Mouse (Mus musculus) kidney, adult 2 months (tissue): ENCODE measurements around the gene Dydc2. TPM values are rescaled to one million over a fixed set of nuclear protein-coding genes. Genes with fewer than 3 reads are reported as not detected.

Experiments used
- DNase-seq: peaks from one replicate; pipeline ENCODE4 v3.0.0; 2021
- H3K27ac ChIP-seq: fragments of 200-500 bp; 2 replicates; pipeline ENCODE4 v1.5.1; 2012; ENCODE audit warnings: low read depth, low read length, control low read depth, inconsistent platforms; ENCODE audit not compliant: insufficient read depth
- H3K27me3 ChIP-seq: fragments of 200-500 bp; replicated peaks from 2 replicates; pipeline ENCODE4 v1.6.1; 2012; ENCODE audit warnings: mild to moderate bottlenecking, moderate library complexity, low read length, inconsistent platforms; ENCODE audit not compliant: control insufficient read depth, insufficient read depth
- H3K36me3 ChIP-seq: fragments of 200-500 bp; 2 replicates; pipeline ENCODE4 v1.6.1; 2012; ENCODE audit warnings: mild to moderate bottlenecking, moderate library complexity, low read length, inconsistent platforms; ENCODE audit not compliant: control insufficient read depth, insufficient read depth
- H3K4me1 ChIP-seq: fragments of 200-500 bp; 2 replicates; pipeline ENCODE4 v1.6.1; 2011; ENCODE audit warnings: low read length; ENCODE audit not compliant: control insufficient read depth, insufficient read depth
- H3K4me3 ChIP-seq: fragments of 200-500 bp; 2 replicates; pipeline ENCODE4 v1.5.1; 2011; ENCODE audit warnings: mild to moderate bottlenecking, low read depth, low read length, control low read depth; ENCODE audit not compliant: insufficient read depth
- CTCF ChIP-seq: fragments of 200-500 bp; conservative IDR thresholded peaks from 2 replicates; pipeline ENCODE4 v1.5.1; 2011; ENCODE audit warnings: low read depth, mild to moderate bottlenecking, control low read depth, low read length, moderate library complexity, mixed read lengths; ENCODE audit not compliant: insufficient read depth, insufficient read length
- POLR2A ChIP-seq: fragments of 200-500 bp; IDR thresholded peaks from one replicate; pipeline ENCODE4 v1.6.1; 2011; ENCODE audit warnings: low read depth, low read length, control low read depth
- WGBS: fragments of 180-500 bp; shearing (Covaris S2); methylation state at CpG from one replicate; pipeline ENCODE4 v1.1.7; 2018; 5-methylcytosine and 5-hydroxymethylcytosine counted together
- polyA plus RNA-seq: library from polyadenylated mRNA; depleted of rRNA; stranded (reverse); fragments of >200 nt; gene quantifications from 2 replicates; pipeline ENCODE4 v1.2.3, GENCODE M21; 2012; rRNA removed

Gene Dydc2
- not detected in 2 replicates for polyA plus RNA-seq

- Histone ChIP-seq H3K27ac (no peak within 1 kb of the TSS), H3K4me1 (no peaks in the 10 kb centered on the region), H3K4me3 (no peak within 1 kb of the TSS), H3K36me3 (no peaks in the 10 kb centered on the region), H3K27me3 (no peaks in the 10 kb centered on the region)
- no peak for TF ChIP-seq POLR2A
- DNase-seq, result no peak
Measured at GRCm38 (mm10) chr14:41069108-41069507, at the start of gene Dydc2. TSS of gene Dydc2 (minus strand) at chr14:41069208.

GRCm38 (mm10) chr14:41116271-41116670 is 47.3 kb upstream of the Dydc2 start:
- no peak for DNase-seq
- Histone ChIP-seq H3K36me3 (no peaks in the 10 kb centered on the region), H3K4me1 (no peaks in the 10 kb centered on the region), H3K27ac (no peak overlapping the region), H3K4me3 (no peak overlapping the region), H3K27me3 (no peaks in the 10 kb centered on the region)
- TF ChIP-seq CTCF (no peak), POLR2A (no peak)
- WGBS, result 81% methylated on average over 3 of the region's 3 CpGs

GRCm38 (mm10) chr14:41112944-41113343 is 43.9 kb upstream of the Dydc2 start:
- no peaks in the 10 kb centered on the region for H3K27me3 ChIP-seq
- TF ChIP-seq CTCF (no peak), POLR2A (no peak)
- H3K4me3 ChIP-seq, result no peak overlapping the region
- 72% methylated on average over 4 of the region's 4 CpGs for WGBS
- no peak for DNase-seq
- no peaks in the 10 kb centered on the region for H3K36me3 ChIP-seq
- no peaks in the 10 kb centered on the region for H3K4me1 ChIP-seq
- H3K27ac ChIP-seq, result no peak overlapping the region

- Histone ChIP-seq H3K36me3 (no peaks in the 10 kb centered on the region), H3K27ac (no peak overlapping the region), H3K27me3 (no peaks in the 10 kb centered on the region), H3K4me1 (no peaks in the 10 kb centered on the region), H3K4me3 (no peak overlapping the region)
- TF ChIP-seq POLR2A (no peak), CTCF (no peak)
- DNase-seq, result no peak
- 85% methylated on average over 7 of the region's 7 CpGs for WGBS
Measured at GRCm38 (mm10) chr14:41111031-41111668, 42.1 kb upstream of the Dydc2 start.

- no peak for DNase-seq
- no peak for TF ChIP-seq CTCF
- TF ChIP-seq POLR2A, result no peak
- Histone ChIP-seq H3K27ac (no peak within 1 kb of the TSS), H3K4me3 (no peak within 1 kb of the TSS), H3K27me3 (no peaks in the 10 kb centered on the region), H3K4me1 (no peaks in the 10 kb centered on the region), H3K36me3 (no peaks in the 10 kb centered on the region)
- WGBS, result 65% methylated on average over 10 of the region's 10 CpGs
Measured at GRCm38 (mm10) chr14:41104853-41105444, 35.9 kb upstream of the Dydc2 start, which contains the start of gene Mat1a. TSS of gene Mat1a (plus strand) at chr14:41105035.

GRCm38 (mm10) chr14:41102269-41102668 is 33.3 kb upstream of the Dydc2 start:
- no peaks in the 10 kb centered on the region for H3K27me3 ChIP-seq
- 76% methylated on average over 2 of the region's 2 CpGs for WGBS
- no peaks in the 10 kb centered on the region for H3K36me3 ChIP-seq
- DNase-seq, result no peak
- no peaks in the 10 kb centered on the region for H3K4me1 ChIP-seq
- no peak overlapping the region for H3K27ac ChIP-seq
- no peak overlapping the region for H3K4me3 ChIP-seq
- TF ChIP-seq CTCF (no peak), POLR2A (no peak)

GRCm38 (mm10) chr14:41101242-41101641 is 32.2 kb upstream of the Dydc2 start:
- H3K27me3 ChIP-seq, result no peaks in the 10 kb centered on the region
- H3K36me3 ChIP-seq, result no peaks in the 10 kb centered on the region
- no peak for TF ChIP-seq POLR2A
- TF ChIP-seq CTCF, result no peak
- no peak overlapping the region for H3K27ac ChIP-seq
- 76% methylated on average over 5 of the region's 5 CpGs for WGBS
- no peaks in the 10 kb centered on the region for H3K4me1 ChIP-seq
- no peak overlapping the region for H3K4me3 ChIP-seq
- no peak for DNase-seq

GRCm38 (mm10) chr14:41100712-41101111 is 31.7 kb upstream of the Dydc2 start:
- no peak for DNase-seq
- H3K36me3 ChIP-seq, result no peaks in the 10 kb centered on the region
- no peak overlapping the region for H3K4me3 ChIP-seq
- no peak overlapping the region for H3K27ac ChIP-seq
- WGBS, result 82% methylated on average over 3 of the region's 3 CpGs
- H3K4me1 ChIP-seq, result no peaks in the 10 kb centered on the region
- TF ChIP-seq CTCF (no peak), POLR2A (no peak)
- H3K27me3 ChIP-seq, result no peaks in the 10 kb centered on the region
